ENCODE assay signal across 8 mouse cellular contexts in the genomic region with DNA sequence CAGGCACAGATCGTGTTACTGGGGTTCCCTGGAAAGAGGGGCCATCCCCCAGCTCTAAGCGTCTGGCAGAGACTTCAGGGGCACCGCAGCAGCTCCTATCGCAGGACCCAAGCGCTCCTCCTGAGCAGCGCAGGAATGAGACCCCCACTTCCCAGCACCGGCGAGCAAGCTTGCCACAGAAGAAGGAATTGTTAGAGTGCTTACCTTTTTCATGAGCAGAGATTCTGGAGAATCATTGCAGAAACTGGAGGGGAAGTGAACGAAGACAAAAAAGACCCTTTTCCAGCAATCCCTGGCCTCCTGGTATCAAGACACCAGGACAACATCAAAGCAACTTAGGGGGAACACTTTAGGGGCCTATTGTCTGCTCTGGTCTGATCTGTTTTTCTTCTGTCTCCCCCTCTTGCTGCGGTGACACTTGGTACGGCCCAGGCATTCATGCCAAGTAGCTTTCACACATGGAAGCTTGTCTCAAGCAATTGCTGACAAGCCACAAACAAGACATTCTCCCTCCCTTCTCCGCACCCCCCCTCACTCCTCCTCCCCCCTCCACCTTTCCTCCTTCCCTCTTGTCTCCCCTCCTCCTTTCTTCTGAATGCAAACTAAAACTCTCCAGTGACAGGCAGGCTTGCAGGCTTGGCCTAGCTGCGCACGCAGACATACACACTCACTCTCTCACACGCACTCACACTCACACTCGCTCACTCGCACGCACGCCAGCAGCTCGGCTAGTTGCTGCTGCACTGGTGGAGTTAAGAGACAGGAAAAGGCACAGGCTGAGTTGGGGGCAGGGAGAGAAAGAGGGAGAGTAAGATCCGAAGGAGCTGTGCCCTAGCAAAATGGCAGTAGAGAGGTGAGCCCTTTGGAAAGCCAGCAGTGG. TPM values are rescaled to one million over a fixed set of nuclear protein-coding genes. Genes with fewer than 3 reads are reported as not detected.
DNase-seq lines count a peak whose midpoint lies in the region; ATAC-seq lines count a peak whose summit lies in the region.

A gene (minus strand): TSS at position 365 of the 880 bp plus-strand sequence.

- peak within 1 kb of the TSS; percentile 78 for H3K9ac ChIP-seq in intestine, embryonic 15.5 days

- H3K36me3 ChIP-seq in intestine, embryonic 15.5 days = no peaks in the 10 kb centered on the region

- peak; percentile 87 for DNase-seq in adrenal gland, adult 2 months
- DNase-seq in embryo, embryonic 10.5 days (ENCODE audit: low spot score) = peak; percentile 94
- DNase-seq in gastrocnemius, postnatal 4 days (ENCODE audit: low spot score in 2 of 2) = peak; percentile 57 to 81
- peak; percentile 87 to 96 for DNase-seq in left cerebral cortex, postnatal 14 days (ENCODE audit: low spot score in 2 of 2)
- DNase-seq in right cerebral cortex, postnatal 25 days = peak; percentile 83
- no peak for DNase-seq in c-Kit-positive CD71-positive TER-119-positive erythroid progenitor cells, embryonic 14.5 days (ENCODE audit: low spot score)

- WGBS in intestine, embryonic 15.5 days = under 1% methylated on average over 21 of the region's 21 CpGs

- peak; percentile 83 for ATAC-seq in intestine, embryonic 15.5 days
- peak; percentile 80 for ATAC-seq in megakaryocyte-erythroid progenitor cell, adult 5-6 weeks (replicated peaks; ENCODE audit: low FRiP score, low TSS enrichment, poor library complexity, severe bottlenecking)

- H3K4me1 ChIP-seq in intestine, embryonic 15.5 days (replicated peaks) = peaks cover 13% of the 10 kb centered on the region

- H3K9me3 ChIP-seq in intestine, embryonic 15.5 days = no peaks in the 10 kb centered on the region

- peak within 1 kb of the TSS; percentile 95 for H3K27ac ChIP-seq in intestine, embryonic 15.5 days

- intact Hi-C loops in left cerebral cortex, postnatal 14 days (cut with DNase I) = loop anchor here (1.0 to 5.0 kb wide), 2 partner anchors 40 to 70 kb away; no protein-coding TSS in a partner anchor

- no peaks in the 10 kb centered on the region for H3K27me3 ChIP-seq in intestine, embryonic 15.5 days (replicated peaks)

- peak within 1 kb of the TSS; percentile 82 for H3K4me2 ChIP-seq in intestine, embryonic 15.5 days (replicated peaks)

- H3K4me3 ChIP-seq in intestine, embryonic 15.5 days (replicated peaks) = peak within 1 kb of the TSS; percentile 57

RNA-seq across cellular contexts. Expression of the gene that starts here (rescaled TPM):
- 10 to 100 TPM; 13.1 to 16.9 TPM for total RNA-seq in adrenal gland, adult 2 months (2021)
- 10.2 and 14.4 TPM in 2 replicates for polyA plus RNA-seq in adrenal gland, adult 2 months (2012; rRNA removed)
- total RNA-seq in gastrocnemius, postnatal 4 days (2021) = 10 to 100 TPM; 24.1 to 26.5 TPM
- polyA plus RNA-seq in intestine, embryonic 15.5 days (2015; fragmentation: Nextera tagmentation; extraction: Ambion mirVana) = 46.2 and 47.0 TPM in 2 replicates
- 10 to 100 TPM; 50.6 to 53.3 TPM for total RNA-seq in left cerebral cortex, postnatal 14 days (2021)
- 5.4 and 13.9 TPM in 2 replicates for total RNA-seq in megakaryocyte-erythroid progenitor cell, adult 5-6 weeks (2014; fragmentation: Nextera tagmentation)
- total RNA-seq in megakaryocyte-erythroid progenitor cell, adult 5-6 weeks (2017) = 0.66 and 1.5 TPM in 2 replicates
